Mouse (Mus musculus): ENCODE results near the gene Fgf18. TPM values are rescaled to one million over a fixed set of nuclear protein-coding genes. Genes with fewer than 3 reads are reported as not detected.

Fgf18 gene
- polyA plus RNA-seq, 1 experiment from 2014 or later = 5.2 TPM

DNA sequence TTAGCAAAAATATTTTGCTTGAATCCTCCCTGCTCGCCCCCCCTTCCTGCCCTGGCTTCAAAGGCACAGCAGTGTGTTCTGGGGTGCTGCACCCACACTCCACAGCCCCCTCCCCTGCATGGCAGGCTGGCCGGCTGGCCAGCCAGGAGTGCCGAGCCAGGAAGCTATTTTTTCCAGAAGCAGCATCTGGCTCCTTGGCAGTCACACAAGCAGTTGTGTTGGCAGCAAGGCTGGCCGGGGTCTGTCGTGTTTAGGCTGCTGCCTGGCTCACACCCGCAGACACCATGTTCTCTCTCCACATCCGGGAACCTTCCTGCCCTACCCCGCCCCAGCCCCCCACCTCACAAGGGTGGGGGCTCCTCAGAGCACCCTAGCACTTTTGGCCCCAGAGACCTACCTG, 71.9 kb downstream of the Fgf18 start:
- no peak for DNase-seq (ENCODE audit: low spot score, missing footprints)
- Histone ChIP-seq H3K27ac (ENCODE audit: low read depth, low read length) (no peak overlapping the region), H3K4me3 (ENCODE audit: low read depth, low read length) (no peak overlapping the region), H3K9ac (ENCODE audit: low read length) (no peak overlapping the region), H3K27me3 (ENCODE audit: control insufficient read depth, insufficient read depth, low read length) (no peaks in the 10 kb centered on the region), H3K36me3 (ENCODE audit: control insufficient read depth, insufficient read depth, low read length) (no peaks in the 10 kb centered on the region), H3K9me3 (ENCODE audit: control insufficient read depth, low read length) (no peaks in the 10 kb centered on the region), H3K4me1 (ENCODE audit: control insufficient read depth, insufficient read depth, low read length) (peaks cover 6% of the 10 kb centered on the region), H3K4me2 (no peak overlapping the region)
- WGBS = 69% methylated on average over 8 of the region's 8 CpGs
- no peak for ATAC-seq (ENCODE audit: low FRiP score)

DNA sequence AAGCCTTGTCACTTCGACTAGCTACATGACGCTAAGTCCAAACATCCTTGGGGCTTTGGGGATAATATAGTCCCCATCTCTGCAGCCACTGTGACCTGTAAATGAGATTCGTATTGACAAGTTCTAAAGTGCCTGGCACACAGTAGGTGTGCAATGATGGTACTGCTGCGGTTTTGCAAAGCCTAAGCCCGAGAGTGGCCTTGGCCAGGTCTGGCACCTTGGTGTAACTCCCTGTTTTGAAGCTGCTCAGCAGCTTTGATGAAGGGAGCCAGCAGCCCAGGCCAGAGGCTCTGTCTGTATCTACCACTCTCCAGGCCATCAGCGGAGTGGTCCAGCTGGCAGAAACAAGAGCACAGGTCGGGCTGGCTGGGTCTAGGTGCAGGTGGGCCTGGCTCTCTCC, 72.7 kb downstream of the Fgf18 start:
- WGBS = 82% methylated on average over 7 of the region's 7 CpGs
- H3K9me3 ChIP-seq (ENCODE audit: control insufficient read depth, low read length) = no peaks in the 10 kb centered on the region
- DNase-seq (ENCODE audit: low spot score, missing footprints) (peak; percentile 67), ATAC-seq (ENCODE audit: low FRiP score) (no peak)
- no peak overlapping the region for H3K4me2 ChIP-seq
- no peak overlapping the region for H3K27ac ChIP-seq (ENCODE audit: low read depth, low read length)
- H3K9ac ChIP-seq (ENCODE audit: low read length) = no peak overlapping the region
- no peaks in the 10 kb centered on the region for H3K27me3 ChIP-seq (ENCODE audit: control insufficient read depth, insufficient read depth, low read length)
- H3K4me3 ChIP-seq (ENCODE audit: low read depth, low read length) = no peak overlapping the region
- H3K4me1 ChIP-seq (ENCODE audit: control insufficient read depth, insufficient read depth, low read length) = peaks cover 6% of the 10 kb centered on the region
- H3K36me3 ChIP-seq (ENCODE audit: control insufficient read depth, insufficient read depth, low read length) = no peaks in the 10 kb centered on the region

DNA sequence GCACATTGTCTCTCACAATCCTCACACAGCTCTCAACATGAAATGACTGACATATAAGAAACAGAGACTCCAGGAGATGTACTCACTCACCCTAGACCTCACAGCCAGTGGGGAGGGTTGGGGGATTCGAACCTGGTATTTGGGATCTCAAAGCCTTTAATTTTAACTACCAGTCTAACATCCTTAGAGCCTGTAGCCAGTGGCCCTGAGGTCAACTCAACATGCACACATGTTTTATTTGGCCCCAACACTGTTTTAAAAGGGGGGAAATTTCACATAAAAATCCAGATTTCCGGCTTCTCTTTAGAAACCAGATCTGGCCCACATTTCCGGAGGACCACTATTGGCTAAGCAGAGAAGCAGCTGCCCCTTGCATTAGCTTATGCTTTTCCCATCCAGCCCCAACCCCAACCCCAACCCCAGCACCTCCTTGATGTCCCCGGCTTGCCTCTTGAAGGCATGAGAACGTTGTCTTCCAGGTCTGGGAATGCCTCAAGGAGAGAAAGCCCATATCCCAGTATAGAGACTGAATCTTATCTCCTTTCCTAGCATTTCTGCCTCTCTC, 75.8 kb downstream of the Fgf18 start:
- H3K4me3 ChIP-seq (ENCODE audit: low read depth, low read length) = no peak overlapping the region
- ATAC-seq (ENCODE audit: low FRiP score) (no peak), DNase-seq (ENCODE audit: low spot score, missing footprints) (peak; percentile 64)
- WGBS = 85% methylated on average over 5 of the region's 5 CpGs
- H3K36me3 ChIP-seq (ENCODE audit: control insufficient read depth, insufficient read depth, low read length) = no peaks in the 10 kb centered on the region
- no peak overlapping the region for H3K9ac ChIP-seq (ENCODE audit: low read length)
- no peak overlapping the region for H3K27ac ChIP-seq (ENCODE audit: low read depth, low read length)
- H3K4me1 ChIP-seq (ENCODE audit: control insufficient read depth, insufficient read depth, low read length) = 0 out of 2 replicates have a peak, but pooled peaks cover 2% of the 10 kb centered on the region
- H3K4me2 ChIP-seq = no peak overlapping the region
- H3K9me3 ChIP-seq (ENCODE audit: control insufficient read depth, low read length) = no peaks in the 10 kb centered on the region
- H3K27me3 ChIP-seq (ENCODE audit: control insufficient read depth, insufficient read depth, low read length) = no peaks in the 10 kb centered on the region

DNA sequence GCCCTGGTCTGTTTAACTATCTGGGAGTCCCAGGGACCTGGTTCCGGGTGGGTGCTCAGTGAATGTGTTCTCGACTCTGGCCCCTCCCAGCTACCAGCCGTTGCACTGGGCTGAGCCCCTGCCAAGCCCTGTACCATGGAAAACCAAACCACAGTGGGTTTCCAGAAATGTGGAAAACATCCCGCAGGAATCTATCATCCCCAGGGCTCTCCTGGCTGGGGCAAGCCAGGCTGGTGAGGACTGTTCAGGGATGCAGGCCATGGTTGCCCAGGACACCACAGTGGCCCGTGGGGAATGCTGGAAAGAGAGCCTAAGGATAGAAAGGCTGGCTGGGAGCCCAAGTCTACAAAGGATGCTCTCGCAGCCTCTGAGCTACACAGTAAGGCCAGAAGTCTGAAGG, 76.7 kb downstream of the Fgf18 start:
- peak; percentile 83 for ATAC-seq (ENCODE audit: low FRiP score)
- DNase-seq (ENCODE audit: low spot score, missing footprints) = peak; percentile 87
- Histone ChIP-seq H3K4me1 (ENCODE audit: control insufficient read depth, insufficient read depth, low read length) (0 out of 2 replicates have a peak, but pooled peaks cover 2% of the 10 kb centered on the region), H3K27ac (ENCODE audit: low read depth, low read length) (no peak overlapping the region), H3K27me3 (ENCODE audit: control insufficient read depth, insufficient read depth, low read length) (no peaks in the 10 kb centered on the region), H3K4me3 (ENCODE audit: low read depth, low read length) (no peak overlapping the region), H3K9ac (ENCODE audit: low read length) (no peak overlapping the region), H3K4me2 (no peak overlapping the region), H3K9me3 (ENCODE audit: control insufficient read depth, low read length) (no peaks in the 10 kb centered on the region), H3K36me3 (ENCODE audit: control insufficient read depth, insufficient read depth, low read length) (no peaks in the 10 kb centered on the region)
- 41% methylated on average over 6 of the region's 6 CpGs for WGBS

Other genes starting within 250 kb of the Fgf18 start
- gene Npm1, start 15.8 kb upstream of the Fgf18 start, polyA plus RNA-seq (2014; fragmentation: Nextera tagmentation; extraction: Ambion mirVana) = 1,003 and 1,036 TPM in 2 replicates
- gene Tlx3, start 56.2 kb upstream of the Fgf18 start, polyA plus RNA-seq (2014; fragmentation: Nextera tagmentation; extraction: Ambion mirVana) = 1.9 and 2.9 TPM in 2 replicates
- gene Gm12117, start 129.3 kb upstream of the Fgf18 start, polyA plus RNA-seq (2014; fragmentation: Nextera tagmentation; extraction: Ambion mirVana) = 0.23 TPM in 1 of 2 replicates, not detected in the other